Mouse (Mus musculus): ENCODE results near the gene Ace.

The Ace gene

DNA sequence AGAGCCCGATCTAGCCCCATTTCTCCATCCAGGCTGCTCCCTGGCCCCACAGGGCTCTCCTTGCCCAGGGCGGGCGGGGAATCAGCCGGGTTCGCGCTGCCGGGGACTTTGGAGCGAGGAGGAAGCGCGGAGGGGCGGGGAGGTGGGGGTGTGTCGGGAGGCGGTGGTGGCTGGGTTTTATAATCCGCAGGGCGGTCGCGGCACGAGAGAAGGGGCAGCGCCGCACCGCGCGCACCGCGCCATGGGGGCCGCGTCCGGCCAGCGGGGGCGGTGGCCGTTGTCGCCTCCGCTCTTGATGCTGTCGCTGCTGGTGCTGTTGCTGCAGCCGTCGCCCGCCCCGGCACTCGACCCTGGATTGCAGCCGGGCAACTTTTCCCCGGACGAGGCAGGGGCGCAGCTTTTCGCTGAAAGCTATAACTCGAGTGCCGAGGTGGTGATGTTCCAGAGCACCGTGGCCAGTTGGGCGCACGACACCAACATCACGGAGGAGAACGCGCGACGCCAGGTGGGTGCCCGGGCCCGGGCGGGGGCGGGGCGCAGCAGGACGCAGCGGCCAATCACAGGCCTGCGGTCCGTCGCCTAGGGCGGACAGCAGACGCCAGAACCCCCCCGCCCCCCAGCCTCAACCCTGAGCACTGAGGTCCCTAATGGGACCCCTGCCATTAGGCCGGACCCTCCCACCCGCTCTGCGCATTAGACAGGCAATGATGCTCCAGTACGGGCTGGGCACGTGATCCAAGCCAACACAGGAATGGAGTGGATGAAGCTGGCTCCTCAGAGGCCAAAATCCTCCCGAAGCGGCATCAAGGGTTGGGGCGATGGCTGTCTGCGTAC is at the start of gene Ace:
TSS of gene Ace (plus strand) at position 205 of the 834 bp plus-strand sequence.
- DNase-seq (ENCODE audit: low spot score in 2 of 2) = no peak

DNA sequence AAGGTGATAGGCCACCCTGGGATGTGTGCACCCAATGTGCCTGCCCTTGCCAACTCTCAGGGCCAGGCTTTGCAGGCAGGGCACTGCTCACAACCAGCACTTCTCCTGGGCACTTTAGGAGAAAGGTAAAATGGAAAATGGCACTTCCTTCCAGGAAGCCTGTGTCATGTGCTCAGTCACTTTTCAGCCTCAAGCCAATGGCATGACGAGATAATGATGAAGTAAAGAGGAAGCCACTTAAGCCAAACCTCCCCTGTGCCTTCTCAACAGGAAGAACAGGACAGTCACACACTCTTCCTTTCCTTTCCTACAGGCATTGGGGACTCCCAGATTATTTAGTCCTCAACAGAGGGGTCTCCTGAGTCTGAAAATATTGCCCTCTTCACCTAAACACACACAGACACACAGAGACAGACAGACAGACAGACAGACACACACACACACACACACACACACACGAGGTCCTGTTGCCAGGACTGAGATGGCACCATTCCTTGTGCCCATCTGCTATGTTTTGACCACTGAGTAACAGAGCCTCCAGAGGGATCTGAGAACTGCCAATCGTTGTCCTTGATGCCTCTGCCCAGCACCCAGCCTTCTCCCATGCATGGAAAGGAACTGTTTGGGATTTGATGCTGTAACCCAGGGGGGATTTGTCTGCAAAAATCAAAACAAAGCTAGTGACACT is 47.5 kb upstream of the Ace start:
- DNase-seq (ENCODE audit: low spot score in 2 of 2) = no peak

DNA sequence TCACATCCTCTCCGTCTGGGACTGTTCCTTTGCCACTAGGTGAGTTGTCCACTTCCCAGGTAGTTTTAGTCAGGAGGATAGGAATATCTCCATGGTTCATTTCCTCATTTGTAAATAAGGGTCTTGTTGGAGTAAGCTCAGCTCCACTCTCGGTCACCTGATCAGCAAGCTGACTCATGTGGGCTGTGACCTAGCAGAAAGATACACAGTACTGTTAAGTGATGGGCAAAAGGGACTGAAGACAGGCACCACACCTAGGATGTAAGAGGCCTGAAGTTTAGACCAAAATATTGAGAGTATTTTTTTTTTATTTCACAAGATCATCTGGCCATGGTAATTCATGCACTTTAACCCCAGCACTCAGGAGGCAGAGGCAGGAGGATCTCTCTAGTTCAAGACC is 46.9 kb upstream of the Ace start:
- no peak for DNase-seq (ENCODE audit: low spot score in 2 of 2)

DNA sequence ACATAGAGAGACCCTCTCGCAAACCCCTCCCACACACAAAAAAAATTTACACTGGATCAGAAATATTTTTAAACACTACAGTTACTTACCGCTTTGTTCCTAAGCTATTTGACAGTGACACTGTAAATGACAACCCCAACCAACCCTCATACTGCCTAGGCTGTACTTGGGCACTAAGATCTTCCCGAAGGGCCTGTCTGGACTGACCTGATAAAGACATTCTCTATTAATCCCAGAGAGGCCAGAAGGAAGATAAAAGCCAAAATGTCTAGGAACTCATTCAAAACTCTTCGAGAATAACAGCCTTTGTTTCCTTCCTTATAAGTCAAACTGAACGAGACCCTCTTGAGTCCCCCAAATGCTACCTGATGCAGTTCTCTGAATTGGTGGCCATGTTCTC is 46.5 kb upstream of the Ace start:
- DNase-seq (ENCODE audit: low spot score in 2 of 2) = no peak

DNA sequence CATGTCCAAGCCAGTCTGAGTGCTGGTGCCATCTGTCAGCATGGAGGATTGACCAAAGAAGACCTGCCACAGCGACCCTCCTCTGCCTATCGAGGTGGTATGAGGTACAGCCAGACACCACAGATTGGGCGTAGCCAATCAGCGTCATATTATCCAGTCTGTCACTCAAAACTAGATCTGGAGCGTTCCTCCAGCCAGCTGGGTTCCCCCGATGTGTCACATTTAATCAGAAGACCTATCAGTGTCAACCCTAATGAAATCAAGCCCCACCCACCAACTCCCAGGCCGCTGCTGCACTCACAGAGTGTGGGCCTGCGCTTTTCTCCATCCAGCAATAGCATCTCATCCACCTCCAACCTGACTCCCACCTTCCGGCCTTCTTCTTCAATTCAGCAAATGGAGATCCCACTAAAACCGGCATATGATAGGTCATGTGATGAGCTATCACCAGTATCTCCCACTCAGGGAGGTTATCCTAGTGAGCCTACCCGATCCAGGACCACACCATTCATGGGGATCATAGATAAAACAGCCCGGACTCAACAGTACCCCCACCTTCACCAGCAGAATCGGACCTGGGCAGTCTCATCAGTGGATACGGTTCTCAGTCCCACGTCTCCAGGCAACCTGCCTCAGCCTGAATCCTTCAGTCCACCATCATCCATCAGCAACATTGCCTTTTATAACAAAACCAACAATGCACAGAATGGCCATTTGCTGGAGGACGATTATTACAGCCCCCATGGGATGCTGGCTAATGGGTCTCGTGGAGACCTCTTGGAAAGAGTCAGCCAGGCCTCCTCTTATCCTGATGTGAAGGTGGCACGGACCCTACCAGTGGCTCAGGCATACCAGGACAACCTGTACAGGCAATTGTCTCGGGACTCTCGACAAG is 44.7 kb upstream of the Ace start:
- no peak for DNase-seq (ENCODE audit: low spot score in 2 of 2)

DNA sequence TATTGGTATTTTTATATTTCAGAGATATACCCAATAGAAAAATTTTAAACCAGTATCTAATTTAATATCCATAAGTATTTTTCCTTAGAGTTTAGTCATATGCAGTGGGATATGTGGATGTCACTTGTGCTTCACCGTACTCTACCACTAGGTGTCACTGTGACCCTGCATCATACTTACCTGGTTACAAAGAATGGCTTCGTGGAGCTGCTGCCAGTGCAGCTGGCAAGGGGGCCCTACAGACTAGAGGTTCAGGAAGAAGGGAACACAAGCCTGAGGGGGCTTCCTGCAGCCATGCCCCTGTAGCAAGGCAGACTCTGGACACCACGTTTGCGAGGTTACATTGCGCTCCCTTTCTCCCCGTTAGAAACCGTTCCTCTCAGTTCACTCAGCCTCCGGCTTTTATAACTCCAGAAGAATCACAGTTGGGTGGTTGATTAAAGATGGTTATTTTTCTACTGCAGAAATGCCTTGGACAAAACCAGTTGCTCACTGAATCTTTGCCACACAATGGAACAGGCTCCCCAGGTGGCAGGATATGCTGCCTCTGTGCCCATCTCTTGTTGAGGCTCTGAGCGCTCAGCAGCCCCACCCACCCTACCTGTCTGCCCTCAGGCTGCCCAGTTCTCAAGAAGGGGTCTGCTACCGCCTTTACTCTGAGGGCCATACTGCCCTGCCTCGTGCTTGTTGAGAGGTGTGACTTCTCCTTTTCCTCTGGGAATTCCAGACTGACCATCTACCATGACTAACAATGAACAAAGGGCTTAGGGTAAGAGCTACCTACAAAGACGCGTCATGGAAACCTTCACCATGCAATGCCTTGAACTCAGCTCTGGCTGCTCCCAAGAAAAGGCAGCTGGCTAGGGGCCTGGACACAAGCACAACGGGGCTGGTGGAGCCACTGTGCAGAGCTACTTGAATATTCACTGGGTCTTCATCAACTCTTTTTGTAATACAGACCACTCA is 40.4 kb upstream of the Ace start:
- peak; percentile 35 to 49 for DNase-seq (ENCODE audit: low spot score in 2 of 2)

DNA sequence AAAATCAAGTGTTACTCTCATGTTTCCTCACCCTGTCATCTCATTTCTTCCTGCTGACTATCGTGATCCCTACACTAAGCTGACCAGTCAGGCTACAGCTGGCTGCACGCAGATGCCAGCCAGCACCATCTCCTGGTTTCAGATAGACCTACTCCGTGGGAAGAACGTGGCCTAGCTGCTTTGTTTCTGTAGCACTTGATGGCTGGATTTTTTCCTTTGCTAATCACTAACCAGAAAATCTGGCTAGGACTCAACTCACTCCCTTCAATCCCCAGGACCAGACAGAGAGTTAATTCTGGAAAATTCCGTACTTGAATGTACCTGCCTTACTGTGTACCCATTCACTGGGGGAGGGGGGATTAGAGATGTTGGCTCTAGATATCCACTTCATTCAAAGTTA is 39.6 kb upstream of the Ace start:
- DNase-seq (ENCODE audit: low spot score in 2 of 2) = no peak

DNA sequence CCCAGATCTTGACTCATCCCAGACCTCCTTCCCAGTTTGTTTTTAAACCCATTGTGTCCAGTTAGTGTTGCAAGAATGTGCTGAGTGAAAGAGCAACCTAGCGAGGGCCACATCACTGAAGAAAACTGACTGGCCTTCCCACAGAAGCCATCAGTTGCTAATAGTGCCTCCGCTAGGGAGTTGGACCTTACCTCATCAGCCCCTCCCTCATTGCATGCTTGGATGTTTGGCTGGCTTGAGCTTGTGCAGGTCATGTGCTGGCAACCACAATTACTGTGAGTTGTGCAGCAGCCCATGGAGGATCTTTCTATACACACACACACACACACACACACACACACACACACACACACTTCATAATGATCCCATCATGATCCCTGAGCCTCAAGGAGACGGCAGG is 36.4 kb upstream of the Ace start:
- no peak for DNase-seq (ENCODE audit: low spot score in 2 of 2)

DNA sequence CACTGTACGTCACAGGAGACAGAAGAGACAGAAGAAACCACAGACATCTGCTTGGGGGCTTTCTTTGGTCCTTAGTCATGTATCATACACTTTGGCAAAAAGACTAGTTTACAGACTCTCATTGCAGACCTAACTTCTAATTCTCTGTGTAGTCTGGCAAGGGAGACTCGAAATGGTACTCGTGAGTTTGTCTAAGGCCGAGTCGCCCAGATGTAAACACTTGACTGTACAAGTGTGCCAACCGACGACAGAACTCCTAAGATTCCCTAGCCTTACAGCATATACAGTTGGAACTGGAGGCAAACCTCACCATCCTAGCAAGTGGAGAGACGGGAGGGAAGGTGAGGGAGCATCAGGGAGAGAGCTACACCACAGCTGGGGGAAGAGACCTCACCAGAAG is 34.0 kb upstream of the Ace start:
- DNase-seq (ENCODE audit: low spot score in 2 of 2) = no peak

DNA sequence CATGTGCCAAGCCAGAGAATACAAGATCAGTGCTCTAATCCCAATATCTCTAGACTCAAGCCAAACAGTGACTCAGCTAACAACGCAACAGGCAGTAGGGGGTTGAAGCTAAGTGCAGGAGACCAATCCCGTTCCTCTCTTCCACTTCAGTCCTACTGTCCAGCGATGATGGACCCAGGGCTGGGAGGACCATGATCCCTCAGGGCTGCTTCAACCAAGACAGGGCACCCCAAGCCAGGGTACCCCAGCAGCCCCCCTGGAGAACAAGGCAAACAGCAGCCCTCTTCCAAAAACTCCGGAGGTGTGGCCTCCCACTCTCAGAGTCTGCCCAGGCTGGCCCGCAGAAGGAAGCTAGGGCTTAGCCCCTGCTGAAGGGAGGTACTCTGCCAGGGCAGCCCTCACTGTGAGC is 33.4 kb upstream of the Ace start:
- DNase-seq (ENCODE audit: low spot score in 2 of 2) = no peak

DNA sequence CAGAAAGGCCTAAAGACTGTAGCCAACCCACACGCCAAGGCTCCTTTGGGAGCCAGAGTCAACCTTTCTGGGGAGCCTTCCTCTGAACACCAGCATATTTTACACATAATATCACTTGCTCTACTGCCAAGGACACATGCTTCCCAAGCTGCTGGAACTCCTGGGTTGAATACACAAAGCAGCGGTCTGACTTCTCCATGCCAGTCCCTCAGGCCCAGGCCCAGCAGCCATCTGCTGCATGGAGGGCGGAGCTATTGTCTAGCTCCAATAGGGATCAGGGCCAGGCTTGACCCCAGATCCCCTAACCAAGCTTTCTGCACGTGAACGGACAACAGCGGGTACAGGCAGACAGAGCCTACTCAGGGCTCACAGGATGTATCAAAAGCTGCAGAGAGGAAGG is 32.9 kb upstream of the Ace start:
- DNase-seq (ENCODE audit: low spot score in 2 of 2) = no peak

DNA sequence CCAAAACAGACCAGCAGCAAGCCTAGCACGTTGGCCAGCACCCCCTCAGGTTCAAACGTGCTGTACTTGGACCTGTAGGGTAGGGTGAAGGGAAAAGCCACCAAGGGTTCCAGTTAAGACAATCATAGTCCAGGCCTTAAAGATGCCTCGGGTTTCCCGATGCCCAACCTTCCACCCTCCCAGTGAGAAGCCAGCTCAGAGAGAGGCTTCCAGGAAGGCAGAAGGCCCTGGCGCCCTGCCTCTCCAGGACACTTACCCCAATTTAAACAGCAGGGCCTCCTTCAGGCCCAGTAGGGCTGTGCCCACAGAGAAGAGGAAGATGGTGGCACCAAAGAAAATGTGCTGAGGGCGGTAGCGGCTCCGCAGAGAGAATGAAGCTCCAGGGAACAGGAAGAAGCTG is 32.2 kb upstream of the Ace start:
- DNase-seq (ENCODE audit: low spot score in 2 of 2) = no peak

DNA sequence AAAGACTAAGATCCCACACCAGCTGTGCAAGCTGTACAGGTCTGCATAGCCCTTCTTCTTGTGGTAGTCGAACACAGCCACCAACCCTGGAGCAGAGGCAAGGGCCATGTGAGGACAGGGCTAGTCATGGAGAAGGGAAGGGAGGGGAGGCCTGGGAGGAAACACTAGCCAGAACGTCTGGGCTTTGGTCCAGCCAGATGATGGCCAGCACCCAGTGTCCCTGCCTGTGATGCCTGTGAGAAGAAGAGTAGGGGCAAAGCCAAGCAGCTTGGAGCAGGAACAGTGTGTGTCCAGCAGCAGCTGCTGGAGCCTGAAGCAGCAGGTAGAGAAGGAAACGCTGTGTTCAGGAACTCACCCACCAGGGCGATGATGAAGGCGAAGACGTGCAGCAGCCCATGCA is 31.5 kb upstream of the Ace start:
- no peak for DNase-seq (ENCODE audit: low spot score in 2 of 2)

DNA sequence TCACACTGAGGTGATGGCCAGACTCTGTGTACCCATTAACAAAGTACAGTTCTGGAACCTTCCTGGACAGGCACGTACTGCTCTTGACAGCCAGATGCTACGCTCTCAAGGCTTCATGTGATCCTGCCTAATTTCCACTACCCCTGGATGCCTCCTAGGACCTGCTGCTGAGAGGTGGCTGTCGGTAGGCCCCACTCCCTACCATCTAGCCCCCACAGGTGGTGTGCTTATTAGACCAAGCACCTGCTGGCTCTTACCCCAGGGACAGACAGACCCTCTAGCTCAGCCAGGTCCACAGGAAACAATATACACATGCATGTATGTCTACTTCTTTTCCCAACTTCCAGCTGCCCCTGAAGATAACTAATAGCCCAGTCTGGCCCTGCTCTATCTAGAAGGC is 30.8 kb upstream of the Ace start:
- no peak for DNase-seq (ENCODE audit: low spot score in 2 of 2)

DNA sequence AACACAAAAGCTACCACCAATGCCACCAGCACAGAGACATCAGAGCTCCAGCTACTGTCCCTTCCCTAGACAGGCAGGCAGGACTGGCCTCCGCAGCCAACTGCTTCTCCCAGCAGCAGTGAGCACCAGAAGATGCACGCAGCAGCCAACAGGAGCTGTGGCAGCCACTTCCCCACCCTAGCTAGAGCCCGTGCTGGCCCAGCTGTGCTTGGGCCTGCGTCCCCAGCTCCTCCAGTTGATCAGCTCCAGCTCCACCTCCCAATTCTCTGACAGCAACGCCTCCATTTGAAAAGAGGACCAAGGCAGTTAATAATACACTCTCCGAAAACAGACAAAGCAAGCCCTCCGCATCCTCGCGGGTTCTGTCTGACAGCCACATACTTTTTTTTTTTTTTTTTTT is 29.0 kb upstream of the Ace start:
- no peak for DNase-seq (ENCODE audit: low spot score in 2 of 2)

DNA sequence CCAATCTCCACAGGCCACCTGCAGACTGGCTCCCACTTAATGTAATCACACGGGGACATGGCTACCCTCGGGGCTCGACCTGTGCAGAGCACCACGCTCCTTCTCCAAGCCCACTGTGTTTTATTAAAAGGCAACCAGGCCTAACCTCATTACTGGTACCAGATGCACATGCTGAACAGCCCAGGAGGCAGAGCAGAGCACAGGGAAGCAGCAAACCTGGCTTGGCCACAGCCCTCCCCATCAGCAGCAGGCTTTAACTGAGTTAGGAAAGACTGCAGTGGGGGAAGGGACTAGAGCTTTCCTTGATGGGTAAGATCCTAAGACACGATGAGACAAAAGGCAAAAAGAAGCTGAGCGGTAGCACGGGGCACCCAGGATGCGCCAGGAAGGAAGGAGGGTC is 25.8 kb upstream of the Ace start:
- DNase-seq (ENCODE audit: low spot score in 2 of 2) = no peak

DNA sequence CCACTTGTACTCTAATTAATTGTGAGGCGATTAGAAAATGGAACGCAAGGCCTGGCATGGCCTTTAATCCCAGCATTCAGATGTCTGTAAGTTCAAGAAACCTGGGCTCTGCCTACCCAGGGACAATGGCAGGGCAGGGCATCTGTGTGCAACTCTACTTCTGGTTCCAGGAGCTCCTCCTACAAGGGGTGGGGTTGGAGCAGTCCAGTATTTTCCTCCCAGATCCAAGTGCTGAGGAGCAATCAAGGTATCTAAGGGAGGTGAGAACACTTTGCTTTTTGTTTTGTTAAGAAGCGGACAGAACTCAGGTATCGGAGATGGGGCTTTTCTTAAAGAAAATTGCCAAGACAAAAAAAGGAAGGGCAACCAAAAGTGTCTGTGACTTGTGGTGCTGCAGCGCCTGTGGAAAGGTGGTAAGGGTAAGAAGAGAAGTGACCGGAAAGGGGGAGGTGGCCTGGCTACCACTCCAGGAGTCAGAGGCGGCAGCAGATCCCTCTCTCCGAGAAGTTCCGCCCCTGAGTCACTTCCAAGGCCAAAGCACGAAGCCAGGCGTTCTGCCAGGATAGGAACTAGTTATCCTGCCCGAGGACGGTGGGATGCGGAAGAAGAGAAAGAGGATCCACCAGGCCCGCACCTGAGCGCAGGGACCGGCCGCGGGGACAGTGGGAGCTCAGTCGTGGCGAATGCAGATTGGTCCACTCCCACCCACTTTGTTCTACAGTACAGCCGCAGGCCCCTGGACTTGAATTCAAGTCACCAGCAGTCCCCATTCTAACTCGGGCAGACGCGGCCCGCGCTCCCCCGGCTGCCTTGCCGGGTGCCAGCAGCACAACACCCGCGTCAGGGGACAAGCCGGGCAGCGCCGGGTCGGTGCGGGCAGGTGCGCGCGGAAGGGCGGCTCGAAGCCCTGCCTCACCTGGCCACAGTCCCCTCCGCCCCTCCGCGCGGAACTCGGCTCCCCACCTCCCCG is 24.3 kb upstream of the Ace start:
- no peak for DNase-seq (ENCODE audit: low spot score in 2 of 2)

DNA sequence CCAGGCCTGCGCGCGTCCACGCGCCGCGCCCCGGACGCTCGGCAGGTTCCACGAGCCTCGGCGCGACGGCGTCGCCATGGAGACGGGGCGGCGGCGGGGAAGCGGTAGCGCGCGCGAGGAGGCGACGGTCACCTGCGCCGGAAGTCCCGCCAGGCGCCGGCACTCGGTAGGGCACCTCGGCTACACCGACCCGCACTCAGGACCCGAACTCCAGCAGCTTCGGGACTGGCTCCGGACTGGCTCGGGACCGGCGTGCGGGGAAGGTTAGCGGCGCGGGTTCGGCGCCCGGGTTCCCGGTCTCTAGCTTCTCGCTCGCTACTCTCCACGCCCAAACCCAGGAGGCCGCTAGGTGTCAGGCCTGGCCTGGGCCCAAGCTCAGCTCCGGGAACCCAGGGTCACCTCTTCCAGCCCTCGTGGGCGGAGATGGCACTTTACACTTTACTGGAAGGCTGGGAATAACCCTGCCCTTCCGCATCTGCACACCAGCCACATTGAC is 23.6 kb upstream of the Ace start:
- DNase-seq (ENCODE audit: low spot score in 2 of 2) = peak; percentile 30 to 32

DNA sequence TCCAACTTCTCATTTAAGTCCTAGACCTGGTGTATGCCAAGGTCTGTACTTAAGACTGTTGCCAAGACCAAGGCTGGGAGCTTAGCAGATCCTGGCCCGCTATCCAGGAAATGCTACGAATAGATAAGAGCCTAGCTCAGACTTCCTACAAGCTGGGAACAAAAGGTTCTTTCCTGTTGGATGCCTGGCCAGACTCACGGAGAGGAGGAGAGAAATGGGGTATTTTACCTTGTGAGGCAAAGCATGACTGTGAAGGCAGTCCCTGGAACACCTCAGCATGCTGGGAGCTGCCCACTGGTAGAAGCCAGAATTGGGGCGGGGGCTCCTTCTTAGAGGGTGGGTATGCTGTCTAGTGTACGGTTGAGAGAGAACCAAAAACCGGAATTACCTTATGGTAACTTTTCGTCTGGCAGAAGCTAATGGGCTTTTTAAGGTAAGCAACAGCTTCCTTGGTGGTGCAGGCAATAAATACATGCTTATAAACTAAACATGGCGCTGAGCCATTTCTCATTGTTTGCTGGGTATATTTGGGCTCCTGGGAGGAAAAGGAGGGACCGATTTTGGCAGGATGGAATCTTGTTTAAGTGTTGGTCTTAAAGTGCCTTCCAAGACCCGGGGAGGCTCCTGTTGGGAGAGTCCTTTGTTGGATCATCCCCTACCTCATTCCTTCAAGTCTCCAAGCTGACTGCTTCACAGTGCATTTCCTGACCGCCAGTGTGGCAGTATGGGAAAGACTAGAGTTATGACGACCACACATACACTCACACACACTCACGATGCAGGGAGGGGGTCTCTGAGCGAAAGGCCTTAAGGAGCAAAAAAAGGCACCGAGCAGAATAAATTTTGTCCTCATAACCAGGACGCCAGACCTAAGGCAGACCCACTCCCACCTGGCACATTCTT is 22.7 kb upstream of the Ace start:
- no peak for DNase-seq (ENCODE audit: low spot score in 2 of 2)
